Mouse (Mus musculus): ENCODE results near the gene Pex7. TPM values are rescaled to one million over a fixed set of nuclear protein-coding genes. Genes with fewer than 3 reads are reported as not detected.

Pex7 gene
- polyA plus RNA-seq (2015; fragmentation: Nextera tagmentation; extraction: Ambion mirVana), result 26.0 and 32.8 TPM in 2 replicates

GRCm38 (mm10) chr10:19907246-19907804 lies at the start of gene Pex7:
Pex7 (minus strand) TSS chr10:19907689.
- under 1% methylated on average over 60 of the region's 60 CpGs for WGBS
- no peaks in the 10 kb centered on the region for H3K9me3 ChIP-seq (replicated peaks; ENCODE audit: control insufficient read depth, low read length, poor library complexity, severe bottlenecking)
- peak; percentile 98 for ATAC-seq
- H3K4me3 ChIP-seq (ENCODE audit: low read depth, low read length), result peak within 1 kb of the TSS; percentile 64
- H3K4me1 ChIP-seq (ENCODE audit: control insufficient read depth, insufficient read depth, low read length), result no peaks in the 10 kb centered on the region; the same call in 1 of the 2 replicates
- H3K9ac ChIP-seq (ENCODE audit: low read depth, low read length), result peak within 1 kb of the TSS; percentile 79
- H3K36me3 ChIP-seq (ENCODE audit: control insufficient read depth, insufficient read depth, low read length), result no peaks in the 10 kb centered on the region
- H3K27me3 ChIP-seq (ENCODE audit: control insufficient read depth, insufficient read depth, low read depth, low read length), result no peaks in the 10 kb centered on the region
- peak within 1 kb of the TSS; percentile 41 for H3K4me2 ChIP-seq (ENCODE audit: low read length)
- H3K27ac ChIP-seq (ENCODE audit: low read length), result peak within 1 kb of the TSS; percentile 95

- Histone ChIP-seq H3K36me3 (ENCODE audit: control insufficient read depth, insufficient read depth, low read length) (no peaks in the 10 kb centered on the region), H3K4me3 (ENCODE audit: low read depth, low read length) (no peak overlapping the region), H3K27ac (ENCODE audit: low read length) (no peak overlapping the region), H3K9ac (ENCODE audit: low read depth, low read length) (no peak overlapping the region), H3K9me3 (replicated peaks; ENCODE audit: control insufficient read depth, low read length, poor library complexity, severe bottlenecking) (no peaks in the 10 kb centered on the region), H3K4me2 (ENCODE audit: low read length) (no peak overlapping the region), H3K27me3 (ENCODE audit: control insufficient read depth, insufficient read depth, low read depth, low read length) (no peaks in the 10 kb centered on the region), H3K4me1 (ENCODE audit: control insufficient read depth, insufficient read depth, low read length) (no peaks in the 10 kb centered on the region)
- ATAC-seq, result no peak
- 75% methylated on average over 6 of the region's 6 CpGs for WGBS
Measured at GRCm38 (mm10) chr10:19956745-19957144, 49.3 kb upstream of the Pex7 start.

- no peak overlapping the region for H3K9ac ChIP-seq (ENCODE audit: low read depth, low read length)
- no peak overlapping the region for H3K27ac ChIP-seq (ENCODE audit: low read length)
- no peaks in the 10 kb centered on the region for H3K27me3 ChIP-seq (ENCODE audit: control insufficient read depth, insufficient read depth, low read depth, low read length)
- H3K4me2 ChIP-seq (ENCODE audit: low read length), result no peak overlapping the region
- H3K9me3 ChIP-seq (replicated peaks; ENCODE audit: control insufficient read depth, low read length, poor library complexity, severe bottlenecking), result no peaks in the 10 kb centered on the region
- H3K4me1 ChIP-seq (ENCODE audit: control insufficient read depth, insufficient read depth, low read length), result no peaks in the 10 kb centered on the region
- WGBS, result 88% methylated on average over 6 of the region's 6 CpGs
- ATAC-seq, result no peak
- H3K36me3 ChIP-seq (ENCODE audit: control insufficient read depth, insufficient read depth, low read length), result no peaks in the 10 kb centered on the region
- no peak overlapping the region for H3K4me3 ChIP-seq (ENCODE audit: low read depth, low read length)
Measured at GRCm38 (mm10) chr10:19955817-19956216, 48.3 kb upstream of the Pex7 start.

- 89% methylated on average over 3 of the region's 3 CpGs for WGBS
- Histone ChIP-seq H3K4me2 (ENCODE audit: low read length) (no peak overlapping the region), H3K9ac (ENCODE audit: low read depth, low read length) (no peak overlapping the region), H3K27me3 (ENCODE audit: control insufficient read depth, insufficient read depth, low read depth, low read length) (no peaks in the 10 kb centered on the region), H3K36me3 (ENCODE audit: control insufficient read depth, insufficient read depth, low read length) (no peaks in the 10 kb centered on the region), H3K27ac (ENCODE audit: low read length) (no peak overlapping the region), H3K4me3 (ENCODE audit: low read depth, low read length) (no peak overlapping the region), H3K4me1 (ENCODE audit: control insufficient read depth, insufficient read depth, low read length) (no peaks in the 10 kb centered on the region), H3K9me3 (replicated peaks; ENCODE audit: control insufficient read depth, low read length, poor library complexity, severe bottlenecking) (no peaks in the 10 kb centered on the region)
- ATAC-seq, result no peak
Measured at GRCm38 (mm10) chr10:19954572-19954971, 47.1 kb upstream of the Pex7 start.

- Histone ChIP-seq H3K27ac (ENCODE audit: low read length) (no peak overlapping the region), H3K9ac (ENCODE audit: low read depth, low read length) (no peak overlapping the region), H3K4me1 (ENCODE audit: control insufficient read depth, insufficient read depth, low read length) (no peaks in the 10 kb centered on the region), H3K9me3 (replicated peaks; ENCODE audit: control insufficient read depth, low read length, poor library complexity, severe bottlenecking) (no peaks in the 10 kb centered on the region), H3K36me3 (ENCODE audit: control insufficient read depth, insufficient read depth, low read length) (no peaks in the 10 kb centered on the region), H3K4me2 (ENCODE audit: low read length) (no peak overlapping the region), H3K4me3 (ENCODE audit: low read depth, low read length) (no peak overlapping the region), H3K27me3 (ENCODE audit: control insufficient read depth, insufficient read depth, low read depth, low read length) (no peaks in the 10 kb centered on the region)
- no peak for ATAC-seq
- WGBS, result 90% methylated on average over 11 of the region's 11 CpGs
Measured at GRCm38 (mm10) chr10:19953032-19953761, 45.7 kb upstream of the Pex7 start.

- no peaks in the 10 kb centered on the region for H3K9me3 ChIP-seq (replicated peaks; ENCODE audit: control insufficient read depth, low read length, poor library complexity, severe bottlenecking)
- 79% methylated on average over 4 of the region's 4 CpGs for WGBS
- no peak for ATAC-seq
Measured at GRCm38 (mm10) chr10:19949106-19949505, 41.6 kb upstream of the Pex7 start.

GRCm38 (mm10) chr10:19948381-19948780 lies 40.9 kb upstream of the Pex7 start:
- H3K36me3 ChIP-seq (ENCODE audit: control insufficient read depth, insufficient read depth, low read length), result no peaks in the 10 kb centered on the region
- 88% methylated on average over 11 of the region's 11 CpGs for WGBS
- no peak overlapping the region for H3K9ac ChIP-seq (ENCODE audit: low read depth, low read length)
- ATAC-seq, result no peak
- H3K4me3 ChIP-seq (ENCODE audit: low read depth, low read length), result no peak overlapping the region
- no peaks in the 10 kb centered on the region for H3K4me1 ChIP-seq (ENCODE audit: control insufficient read depth, insufficient read depth, low read length)
- no peaks in the 10 kb centered on the region for H3K9me3 ChIP-seq (replicated peaks; ENCODE audit: control insufficient read depth, low read length, poor library complexity, severe bottlenecking)
- H3K27ac ChIP-seq (ENCODE audit: low read length), result no peak overlapping the region
- no peaks in the 10 kb centered on the region for H3K27me3 ChIP-seq (ENCODE audit: control insufficient read depth, insufficient read depth, low read depth, low read length)
- H3K4me2 ChIP-seq (ENCODE audit: low read length), result no peak overlapping the region

More at GRCm38 (mm10) chr10:19949106-19949505, 41.6 kb upstream of the Pex7 start:
- Histone ChIP-seq H3K36me3 (ENCODE audit: control insufficient read depth, insufficient read depth, low read length) (no peaks in the 10 kb centered on the region), H3K9ac (ENCODE audit: low read depth, low read length) (no peak overlapping the region), H3K4me1 (ENCODE audit: control insufficient read depth, insufficient read depth, low read length) (no peaks in the 10 kb centered on the region), H3K27ac (ENCODE audit: low read length) (no peak overlapping the region), H3K4me2 (ENCODE audit: low read length) (no peak overlapping the region), H3K27me3 (ENCODE audit: control insufficient read depth, insufficient read depth, low read depth, low read length) (no peaks in the 10 kb centered on the region), H3K4me3 (ENCODE audit: low read depth, low read length) (no peak overlapping the region)

- Histone ChIP-seq H3K27ac (ENCODE audit: low read length) (no peak overlapping the region), H3K36me3 (ENCODE audit: control insufficient read depth, insufficient read depth, low read length) (no peaks in the 10 kb centered on the region), H3K9me3 (replicated peaks; ENCODE audit: control insufficient read depth, low read length, poor library complexity, severe bottlenecking) (no peaks in the 10 kb centered on the region), H3K4me1 (ENCODE audit: control insufficient read depth, insufficient read depth, low read length) (no peaks in the 10 kb centered on the region), H3K27me3 (ENCODE audit: control insufficient read depth, insufficient read depth, low read depth, low read length) (no peaks in the 10 kb centered on the region), H3K9ac (ENCODE audit: low read depth, low read length) (no peak overlapping the region), H3K4me2 (ENCODE audit: low read length) (no peak overlapping the region), H3K4me3 (ENCODE audit: low read depth, low read length) (no peak overlapping the region)
- ATAC-seq, result no peak
- 95% methylated on average over 5 of the region's 5 CpGs for WGBS
Measured at GRCm38 (mm10) chr10:19947901-19948300, 40.4 kb upstream of the Pex7 start.

GRCm38 (mm10) chr10:19947441-19947840 lies 40.0 kb upstream of the Pex7 start:
- Histone ChIP-seq H3K9ac (ENCODE audit: low read depth, low read length) (no peak overlapping the region), H3K27me3 (ENCODE audit: control insufficient read depth, insufficient read depth, low read depth, low read length) (no peaks in the 10 kb centered on the region), H3K4me1 (ENCODE audit: control insufficient read depth, insufficient read depth, low read length) (no peaks in the 10 kb centered on the region), H3K27ac (ENCODE audit: low read length) (no peak overlapping the region), H3K36me3 (ENCODE audit: control insufficient read depth, insufficient read depth, low read length) (no peaks in the 10 kb centered on the region), H3K4me3 (ENCODE audit: low read depth, low read length) (no peak overlapping the region), H3K9me3 (replicated peaks; ENCODE audit: control insufficient read depth, low read length, poor library complexity, severe bottlenecking) (no peaks in the 10 kb centered on the region), H3K4me2 (ENCODE audit: low read length) (no peak overlapping the region)
- no peak for ATAC-seq
- 94% methylated on average over 10 of the region's 10 CpGs for WGBS
